Comparison of ENCODE assay signal across 9 mouse cellular contexts in genomic region chr15:79261757-79262156, GRCm38 (mm10). TPM values are rescaled to one million over a fixed set of nuclear protein-coding genes. Genes with fewer than 3 reads are reported as not detected.
DNase-seq lines count a peak whose midpoint lies in the region; ATAC-seq and TF ChIP-seq lines count a peak whose summit lies in the region.
"Had no signal": no experiment of that assay in that cellular context is flagged by ENCODE, and none has a peak within 500 bp of the region (broad histone marks: within the 10 kb centered on the region; RNA-seq: fewer than 3 reads in every experiment).

No protein-coding gene starts in this region.

- H3K27ac ChIP-seq in lung, embryonic 15.5 days = no peak overlapping the region
- no peak overlapping the region for H3K27ac ChIP-seq in embryonic fibroblast, embryonic 13.5 days (ENCODE audit: insufficient read depth, low read length)
- H3K27ac ChIP-seq in limb, embryonic 10.5 days = peak overlapping the region; percentile 77
- no peak overlapping the region for H3K27ac ChIP-seq in olfactory bulb, adult 2 months (ENCODE audit: insufficient read depth, low read depth, low read length)

- H3K4me3 ChIP-seq in lung, embryonic 15.5 days = peak overlapping the region; percentile 60
- peak overlapping the region; percentile 14; the same call in 1 of the 2 replicates for H3K4me3 ChIP-seq in embryonic fibroblast, embryonic 13.5 days (ENCODE audit: insufficient read depth, low read length)
- peak overlapping the region; percentile 83 for H3K4me3 ChIP-seq in limb, embryonic 10.5 days
- H3K4me3 ChIP-seq in olfactory bulb, adult 2 months (ENCODE audit: insufficient read depth, low read depth, low read length) = peak overlapping the region; percentile 88

- H3K9me3 ChIP-seq in lung, embryonic 15.5 days = no peaks in the 10 kb centered on the region
- no peaks in the 10 kb centered on the region for H3K9me3 ChIP-seq in limb, embryonic 10.5 days (replicated peaks)

- no peak for DNase-seq in lung, postnatal 4 days
- peak; percentile 64 for DNase-seq in limb, embryonic 10.5 days (ENCODE audit: low spot score)
- DNase-seq in c-Kit-positive CD71-positive TER-119-positive erythroid progenitor cells, embryonic 14.5 days (ENCODE audit: low spot score) = no peak
- DNase-seq in left cerebral cortex, postnatal 4 days = no peak

- no peak for TF ChIP-seq POLR2A in embryonic fibroblast, embryonic 13.5 days (IDR thresholded peaks at IDR 0.05; ENCODE audit: low read depth, low read length)
- TF ChIP-seq POLR2A in olfactory bulb, adult 2 months (IDR thresholded peaks at IDR 0.05; ENCODE audit: insufficient read depth, low read depth, low read length) = no peak

- H3K4me1 ChIP-seq in lung, embryonic 15.5 days = peaks cover 18% of the 10 kb centered on the region
- H3K4me1 ChIP-seq in embryonic fibroblast, embryonic 13.5 days (ENCODE audit: control insufficient read depth, insufficient read depth, low read length) = no peaks in the 10 kb centered on the region
- peaks cover 35% of the 10 kb centered on the region for H3K4me1 ChIP-seq in limb, embryonic 10.5 days
- H3K4me1 ChIP-seq in olfactory bulb, adult 2 months (ENCODE audit: control insufficient read depth, insufficient read depth, low read length) = peaks cover 22% of the 10 kb centered on the region

- WGBS in lung, embryonic 15.5 days = 0% methylated on average over 20 of the region's 28 CpGs
- WGBS in limb, embryonic 10.5 days = 1% methylated on average over 26 of the region's 28 CpGs
- under 1% methylated on average over 24 of the region's 28 CpGs for WGBS in olfactory bulb, adult 2 months

- peak overlapping the region; percentile 100 for H3K4me2 ChIP-seq in lung, embryonic 15.5 days

- no peak for ATAC-seq in lung, embryonic 15.5 days (ENCODE audit: borderline replicate concordance, extremely low read depth, low FRiP score, low TSS enrichment)
- no peak for ATAC-seq in frontal cortex, adult (ENCODE audit: low TSS enrichment)

- peak overlapping the region; percentile 48 for H3K9ac ChIP-seq in lung, embryonic 15.5 days

- no peaks in the 10 kb centered on the region for H3K36me3 ChIP-seq in lung, embryonic 15.5 days
- H3K36me3 ChIP-seq in limb, embryonic 10.5 days = no peaks in the 10 kb centered on the region

- intact Hi-C loops in left cerebral cortex, postnatal 4 days (cut with DNase I) = no loop called here

- TF ChIP-seq CTCF in embryonic fibroblast, embryonic 13.5 days (IDR thresholded peaks at IDR 0.05; ENCODE audit: borderline replicate concordance, insufficient read depth, low read length) = no peak
- TF ChIP-seq CTCF in olfactory bulb, adult 2 months (IDR thresholded peaks at IDR 0.05; ENCODE audit: insufficient read depth, low read depth, low read length) = no peak

- H3K27me3 ChIP-seq in lung, embryonic 15.5 days = peaks cover 60% of the 10 kb centered on the region
- H3K27me3 ChIP-seq in limb, embryonic 10.5 days (ENCODE audit: low read depth, poor library complexity, severe bottlenecking) = peaks cover 61% of the 10 kb centered on the region

RNA-seq across cellular contexts. Expression of gene Slc16a8, which starts 7.2 kb away (rescaled TPM):
- polyA plus RNA-seq in lung, embryonic 15.5 days (2015; fragmentation: Nextera tagmentation; extraction: Ambion mirVana) = 0.21 and 0.24 TPM in 2 replicates
- not detected in 2 replicates for polyA plus RNA-seq in embryonic fibroblast, embryonic 13.5 days (2011; ENCODE audit: insufficient read length, low read depth, missing spikeins)
- 0.16 TPM in 1 of 2 replicates, not detected in the other for polyA plus RNA-seq in limb, embryonic 10.5 days (2016; fragmentation: Nextera tagmentation; extraction: Ambion mirVana)
- not detected in 2 replicates for polyA plus RNA-seq in olfactory bulb, adult 2 months (2012; ENCODE audit: insufficient read depth, insufficient read length, low replicate concordance, missing spikeins)
- total RNA-seq in left cerebral cortex, postnatal 4 days (2021) = not detected
- total RNA-seq: liver, adult 2 months had no signal
- polyA plus RNA-seq: liver, adult 2 months had no signal

RNA-seq across cellular contexts. Expression of gene Baiap2l2, which starts 23.6 kb away (rescaled TPM):
- polyA plus RNA-seq in lung, embryonic 15.5 days (2015; fragmentation: Nextera tagmentation; extraction: Ambion mirVana) = 3.1 and 4.4 TPM in 2 replicates
- polyA plus RNA-seq in embryonic fibroblast, embryonic 13.5 days (2011; ENCODE audit: insufficient read length, low read depth, missing spikeins) = 0.23 TPM in 1 of 2 replicates, not detected in the other
- 2.6 and 3.1 TPM in 2 replicates for polyA plus RNA-seq in limb, embryonic 10.5 days (2016; fragmentation: Nextera tagmentation; extraction: Ambion mirVana)
- not detected in 2 replicates for polyA plus RNA-seq in olfactory bulb, adult 2 months (2012; ENCODE audit: insufficient read depth, insufficient read length, low replicate concordance, missing spikeins)
- 10 to 100 TPM in 1 of 2 experiments, 1 to 10 TPM in 1; 10.0 to 11.3 TPM for total RNA-seq in left cerebral cortex, postnatal 4 days (2021)
- total RNA-seq: liver, adult 2 months had no signal

RNA-seq across cellular contexts. Expression of gene Gm49486, which starts 32.6 kb away (rescaled TPM):
- 0.31 and 0.46 TPM in 2 replicates for polyA plus RNA-seq in lung, embryonic 15.5 days (2015; fragmentation: Nextera tagmentation; extraction: Ambion mirVana)
- 0.72 and 0.77 TPM in 2 replicates for polyA plus RNA-seq in embryonic fibroblast, embryonic 13.5 days (2011; ENCODE audit: insufficient read length, low read depth, missing spikeins)
- 0.11 and 0.48 TPM in 2 replicates for polyA plus RNA-seq in limb, embryonic 10.5 days (2016; fragmentation: Nextera tagmentation; extraction: Ambion mirVana)
- not detected in 2 replicates for polyA plus RNA-seq in olfactory bulb, adult 2 months (2012; ENCODE audit: insufficient read depth, insufficient read length, low replicate concordance, missing spikeins)
- 1 to 10 TPM; 1.9 to 2.4 TPM for total RNA-seq in left cerebral cortex, postnatal 4 days (2021)
- total RNA-seq: liver, adult 2 months had no signal
- polyA plus RNA-seq: liver, adult 2 months had no signal

RNA-seq across cellular contexts. Expression of gene Pick1, which starts 32.8 kb away (rescaled TPM):
- polyA plus RNA-seq in lung, embryonic 15.5 days (2015; fragmentation: Nextera tagmentation; extraction: Ambion mirVana) = 35.1 and 42.8 TPM in 2 replicates
- 11.7 and 15.2 TPM in 2 replicates for polyA plus RNA-seq in embryonic fibroblast, embryonic 13.5 days (2011; ENCODE audit: insufficient read length, low read depth, missing spikeins)
- 38.3 and 52.5 TPM in 2 replicates for polyA plus RNA-seq in limb, embryonic 10.5 days (2016; fragmentation: Nextera tagmentation; extraction: Ambion mirVana)
- not detected in 2 replicates for polyA plus RNA-seq in olfactory bulb, adult 2 months (2012; ENCODE audit: insufficient read depth, insufficient read length, low replicate concordance, missing spikeins)
- 10 to 100 TPM; 63.3 to 69.7 TPM for total RNA-seq in left cerebral cortex, postnatal 4 days (2021)

Comparison
In these comparisons a context has a peak if more than half of its experiments do, and no peak if none do; other contexts are left out.
1. H3K4me3 ChIP-seq: peak in every context shown above with its lines; median percentile 88 in olfactory bulb, adult 2 months; 83 in limb, embryonic 10.5 days; 60 in lung, embryonic 15.5 days; 14 in embryonic fibroblast, embryonic 13.5 days.